Mouse (Mus musculus) layer of hippocampus, postnatal 25 days (tissue): ENCODE data around the gene 2010111I01Rik. TPM values are rescaled to one million over a fixed set of nuclear protein-coding genes. Genes with fewer than 3 reads are reported as not detected.

Source experiments
- DNase-seq, 2 experiments: peaks; one replicate each; pipeline ENCODE4 v3.0.0; 2022; ENCODE audit warnings: mixed read lengths in 2 of 2, low spot score in 1 of 2; ENCODE audit errors: extremely low spot score in 1 of 2
- total RNA-seq, 2 experiments: library from RNA; stranded (reverse); gene quantifications; 2 replicates each; pipeline ENCODE4 v1.2.3; 2021

Gene 2010111I01Rik
- total RNA-seq, 2 experiments from 2014 or later: 70.6 to 82.7 TPM

GRCm38 (mm10) chr13:63277316-63277715 is 312.6 kb downstream of the 2010111I01Rik start:
- no peak for DNase-seq

- DNase-seq: no peak
These were observed 313.5 kb downstream of the 2010111I01Rik start for GRCm38 (mm10) chr13:63278141-63278631.

GRCm38 (mm10) chr13:63278796-63279475 is 314.2 kb downstream of the 2010111I01Rik start:
- no peak for DNase-seq

GRCm38 (mm10) chr13:63279807-63280206 is 315.1 kb downstream of the 2010111I01Rik start:
- no peak for DNase-seq

GRCm38 (mm10) chr13:63280344-63280743 is 315.7 kb downstream of the 2010111I01Rik start:
- no peak for DNase-seq

GRCm38 (mm10) chr13:63281206-63281605 is 316.5 kb downstream of the 2010111I01Rik start:
- no peak for DNase-seq

GRCm38 (mm10) chr13:63283236-63283635 is 318.5 kb downstream of the 2010111I01Rik start:
- DNase-seq: no peak

- no peak for DNase-seq
These were observed 320.1 kb downstream of the 2010111I01Rik start for GRCm38 (mm10) chr13:63284748-63285147.

- DNase-seq: no peak
These were observed 321.9 kb downstream of the 2010111I01Rik start for GRCm38 (mm10) chr13:63286483-63287102.

GRCm38 (mm10) chr13:63289152-63289551 is 324.5 kb downstream of the 2010111I01Rik start:
- DNase-seq: no peak

GRCm38 (mm10) chr13:63289687-63290086 is 325.0 kb downstream of the 2010111I01Rik start:
- no peak for DNase-seq

- DNase-seq: no peak
These were observed 325.4 kb downstream of the 2010111I01Rik start for GRCm38 (mm10) chr13:63290126-63290525.

GRCm38 (mm10) chr13:63291016-63291415 is 326.3 kb downstream of the 2010111I01Rik start:
- no peak for DNase-seq

GRCm38 (mm10) chr13:63293647-63294046 is 329.0 kb downstream of the 2010111I01Rik start:
- no peak for DNase-seq

GRCm38 (mm10) chr13:63294359-63295193 is 329.9 kb downstream of the 2010111I01Rik start:
- DNase-seq: no peak

GRCm38 (mm10) chr13:63296300-63296699 is 331.6 kb downstream of the 2010111I01Rik start:
- DNase-seq: no peak

GRCm38 (mm10) chr13:63297003-63297402 is 332.3 kb downstream of the 2010111I01Rik start:
- DNase-seq: no peak

GRCm38 (mm10) chr13:63297933-63298332 is 333.2 kb downstream of the 2010111I01Rik start:
- no peak for DNase-seq

GRCm38 (mm10) chr13:63298931-63299330 is 334.2 kb downstream of the 2010111I01Rik start:
- DNase-seq: no peak

GRCm38 (mm10) chr13:63300929-63301328 is 336.2 kb downstream of the 2010111I01Rik start:
- no peak for DNase-seq

- no peak for DNase-seq
These were observed 337.1 kb downstream of the 2010111I01Rik start for GRCm38 (mm10) chr13:63301764-63302209.
